Mouse (Mus musculus): Measurements from ENCODE around the gene Pcyt1a. TPM values are rescaled to one million over a fixed set of nuclear protein-coding genes. Genes with fewer than 3 reads are reported as not detected.
"Not testable (repeated sequence)": the region's sequence is repeated elsewhere in the genome, so short reads cannot be mapped to it uniquely, and the experiment has no call there.

The Pcyt1a gene
- polyA plus RNA-seq, 1 experiment, result 33.4 TPM

- 67% methylated on average over 7 of the region's 7 CpGs for WGBS
- Histone ChIP-seq H3K27me3 (ENCODE audit: control insufficient read depth, insufficient read depth, low read length) (no peaks in the 10 kb centered on the region), H3K27ac (ENCODE audit: insufficient read depth, low read length) (no peak overlapping the region), H3K4me3 (replicated peaks; ENCODE audit: insufficient read depth, low read depth, low read length) (no peak overlapping the region), H3K4me1 (ENCODE audit: control insufficient read depth, insufficient read depth, low read length) (no peaks in the 10 kb centered on the region)
- TF ChIP-seq CTCF (IDR thresholded peaks at IDR 0.05; ENCODE audit: borderline replicate concordance, insufficient read depth, low read depth, low read length), result no peak
- no peak for TF ChIP-seq POLR2A (IDR thresholded peaks at IDR 0.05; ENCODE audit: borderline replicate concordance, insufficient read depth, low read length)
- DNase-seq, result no peak
Observed at GRCm38 (mm10) chr16:32484431-32484871, 53.7 kb downstream of the Pcyt1a start.

GRCm38 (mm10) chr16:32485209-32485608, 54.5 kb downstream of the Pcyt1a start:
- no peaks in the 10 kb centered on the region for H3K27me3 ChIP-seq (ENCODE audit: control insufficient read depth, insufficient read depth, low read length)
- TF ChIP-seq CTCF (IDR thresholded peaks at IDR 0.05; ENCODE audit: borderline replicate concordance, insufficient read depth, low read depth, low read length) (no peak), POLR2A (IDR thresholded peaks at IDR 0.05; ENCODE audit: borderline replicate concordance, insufficient read depth, low read length) (no peak)
- H3K4me1 ChIP-seq (ENCODE audit: control insufficient read depth, insufficient read depth, low read length), result no peaks in the 10 kb centered on the region
- H3K4me3 ChIP-seq (replicated peaks; ENCODE audit: insufficient read depth, low read depth, low read length), result no peak overlapping the region
- DNase-seq, result no peak
- H3K27ac ChIP-seq (ENCODE audit: insufficient read depth, low read length), result no peak overlapping the region
- WGBS, result 67% methylated on average over 2 of the region's 2 CpGs

- TF ChIP-seq POLR2A (IDR thresholded peaks at IDR 0.05; ENCODE audit: borderline replicate concordance, insufficient read depth, low read length) (no peak), CTCF (IDR thresholded peaks at IDR 0.05; ENCODE audit: borderline replicate concordance, insufficient read depth, low read depth, low read length) (no peak)
- 76% methylated on average over 6 of the region's 6 CpGs for WGBS
- DNase-seq, result no peak
Observed at GRCm38 (mm10) chr16:32486046-32486445, 55.3 kb downstream of the Pcyt1a start.

DNA sequence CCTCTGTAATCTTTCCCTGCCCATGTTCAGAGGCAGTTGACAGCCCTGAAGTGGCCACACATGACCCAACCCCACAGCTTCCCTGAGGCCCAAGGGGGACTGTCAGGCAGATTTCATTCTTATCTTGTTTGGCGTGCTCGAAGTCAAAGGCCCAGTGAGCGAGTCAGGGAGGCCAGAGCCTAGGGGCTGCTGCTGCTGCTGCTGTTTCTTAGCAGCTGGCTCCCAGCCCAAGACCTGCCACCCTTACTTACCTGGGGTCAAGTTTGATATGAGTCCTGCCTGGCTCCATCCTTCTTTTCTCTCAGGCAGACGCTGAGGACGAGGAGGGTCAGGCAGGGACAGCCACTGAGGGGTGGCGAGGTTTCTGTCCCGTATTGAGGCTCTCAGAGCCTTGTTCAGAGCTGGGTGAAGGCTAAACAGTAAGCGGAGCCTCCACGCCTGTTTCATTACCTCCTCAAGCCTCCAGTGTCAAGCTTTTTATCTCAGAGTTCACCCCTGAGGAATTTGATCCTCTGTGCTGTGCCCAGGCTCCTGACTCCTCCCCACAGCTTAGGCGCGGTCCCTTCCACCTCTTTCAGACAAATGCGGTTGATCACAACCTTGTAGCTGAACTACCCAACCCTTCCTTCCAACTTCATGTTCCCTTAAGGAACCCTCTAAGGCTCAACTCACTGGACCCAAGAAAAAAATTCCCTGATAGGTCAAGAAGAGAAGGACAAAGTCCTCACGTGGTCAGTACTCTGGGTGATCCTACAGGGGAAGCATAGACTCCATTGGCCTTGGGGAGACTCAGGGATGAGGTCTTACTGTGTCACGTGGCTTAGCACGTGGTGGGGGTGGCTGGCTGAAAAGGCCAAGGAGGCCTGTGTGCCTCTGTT, 56.8 kb downstream of the Pcyt1a start, which contains the start of gene Slc51a:
Slc51a (minus strand) TSS at position 646 of the 878 bp plus-strand sequence.
- H3K4me3 ChIP-seq (replicated peaks; ENCODE audit: insufficient read depth, low read depth, low read length), result no peak within 1 kb of the TSS
- H3K27ac ChIP-seq (ENCODE audit: insufficient read depth, low read length), result no peak within 1 kb of the TSS
- no peak for DNase-seq
- H3K27me3 ChIP-seq (ENCODE audit: control insufficient read depth, insufficient read depth, low read length), result no peaks in the 10 kb centered on the region
- TF ChIP-seq POLR2A (IDR thresholded peaks at IDR 0.05; ENCODE audit: borderline replicate concordance, insufficient read depth, low read length), result no peak
- no peak for TF ChIP-seq CTCF (IDR thresholded peaks at IDR 0.05; ENCODE audit: borderline replicate concordance, insufficient read depth, low read depth, low read length)
- H3K4me1 ChIP-seq (ENCODE audit: control insufficient read depth, insufficient read depth, low read length), result no peaks in the 10 kb centered on the region
- 60% methylated on average over 15 of the region's 15 CpGs for WGBS

More at GRCm38 (mm10) chr16:32486046-32486445, 55.3 kb downstream of the Pcyt1a start:
- no peak overlapping the region for H3K27ac ChIP-seq (ENCODE audit: insufficient read depth, low read length)
- no peak overlapping the region for H3K4me3 ChIP-seq (replicated peaks; ENCODE audit: insufficient read depth, low read depth, low read length)
- H3K4me1 ChIP-seq (ENCODE audit: control insufficient read depth, insufficient read depth, low read length), result no peaks in the 10 kb centered on the region
- no peaks in the 10 kb centered on the region for H3K27me3 ChIP-seq (ENCODE audit: control insufficient read depth, insufficient read depth, low read length)

- Histone ChIP-seq H3K27ac (ENCODE audit: insufficient read depth, low read length) (no peak overlapping the region), H3K27me3 (ENCODE audit: control insufficient read depth, insufficient read depth, low read length) (no peaks in the 10 kb centered on the region), H3K4me3 (replicated peaks; ENCODE audit: insufficient read depth, low read depth, low read length) (no peak overlapping the region), H3K4me1 (ENCODE audit: control insufficient read depth, insufficient read depth, low read length) (no peaks in the 10 kb centered on the region)
- DNase-seq, result no peak
- WGBS, result 97% methylated on average over 3 of the region's 3 CpGs
- no peak for TF ChIP-seq CTCF (IDR thresholded peaks at IDR 0.05; ENCODE audit: borderline replicate concordance, insufficient read depth, low read depth, low read length)
- no peak for TF ChIP-seq POLR2A (IDR thresholded peaks at IDR 0.05; ENCODE audit: borderline replicate concordance, insufficient read depth, low read length)
Observed at GRCm38 (mm10) chr16:32488939-32489338, 58.2 kb downstream of the Pcyt1a start.

DNA sequence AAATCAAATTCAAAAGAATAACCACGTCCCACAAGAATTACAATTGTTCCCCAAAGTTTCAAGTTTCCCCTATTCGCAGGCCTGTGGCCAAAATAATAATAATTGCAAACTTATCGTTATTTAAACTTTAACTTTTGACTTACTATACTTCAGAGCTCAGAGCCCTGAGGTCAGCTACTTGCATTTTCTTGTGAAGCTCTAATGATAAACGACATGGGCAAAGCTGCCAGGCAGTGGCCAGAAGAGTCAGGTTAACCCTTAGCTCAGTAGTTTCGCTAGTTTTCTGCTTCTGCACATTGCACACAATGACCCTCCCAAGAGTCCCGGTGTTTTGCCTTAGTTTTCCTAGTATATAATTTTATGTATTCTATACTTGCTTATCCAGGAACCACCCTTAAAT, 63.6 kb downstream of the Pcyt1a start:
- not testable (repeated sequence) for H3K27ac ChIP-seq (ENCODE audit: insufficient read depth, low read length); H3K27me3 ChIP-seq (ENCODE audit: control insufficient read depth, insufficient read depth, low read length); DNase-seq; H3K4me1 ChIP-seq (ENCODE audit: control insufficient read depth, insufficient read depth, low read length); H3K4me3 ChIP-seq (replicated peaks; ENCODE audit: insufficient read depth, low read depth, low read length)
- 68% methylated on average over 6 of the region's 6 CpGs for WGBS

DNA sequence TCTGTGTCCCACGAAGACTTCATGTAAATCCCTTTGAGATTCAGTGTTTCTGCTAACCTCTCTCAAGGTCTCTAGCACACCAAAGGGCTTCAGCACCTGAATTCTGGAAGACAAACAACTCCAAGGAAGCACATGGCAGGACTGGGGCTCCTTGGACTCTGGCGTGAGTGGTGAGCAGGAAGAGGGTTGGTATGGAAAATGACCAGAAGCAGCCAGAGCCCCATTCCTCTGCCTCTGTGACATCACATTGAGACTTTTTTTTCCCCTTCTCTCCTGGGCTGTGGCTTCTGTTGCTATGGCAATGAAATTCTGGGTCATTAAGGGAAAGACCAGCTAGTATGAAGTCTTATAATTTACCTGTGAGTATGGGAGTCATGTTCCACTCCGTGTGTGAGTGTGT, 65.2 kb downstream of the Pcyt1a start, which contains the start of gene Zdhhc19:
Zdhhc19 (plus strand) TSS at position 301 of the 400 bp plus-strand sequence.
- no peak for DNase-seq
- no peaks in the 10 kb centered on the region for H3K27me3 ChIP-seq (ENCODE audit: control insufficient read depth, insufficient read depth, low read length)
- no peak within 1 kb of the TSS for H3K27ac ChIP-seq (ENCODE audit: insufficient read depth, low read length)
- no peak for TF ChIP-seq POLR2A (IDR thresholded peaks at IDR 0.05; ENCODE audit: borderline replicate concordance, insufficient read depth, low read length)
- TF ChIP-seq CTCF (IDR thresholded peaks at IDR 0.05; ENCODE audit: borderline replicate concordance, insufficient read depth, low read depth, low read length), result no peak
- H3K4me1 ChIP-seq (ENCODE audit: control insufficient read depth, insufficient read depth, low read length), result no peaks in the 10 kb centered on the region
- no peak within 1 kb of the TSS for H3K4me3 ChIP-seq (replicated peaks; ENCODE audit: insufficient read depth, low read depth, low read length)
- WGBS, result 77% methylated on average over 3 of the region's 3 CpGs

GRCm38 (mm10) chr16:32498996-32499395, 68.3 kb downstream of the Pcyt1a start:
- TF ChIP-seq CTCF (IDR thresholded peaks at IDR 0.05; ENCODE audit: borderline replicate concordance, insufficient read depth, low read depth, low read length), result no peak
- TF ChIP-seq POLR2A (IDR thresholded peaks at IDR 0.05; ENCODE audit: borderline replicate concordance, insufficient read depth, low read length), result no peak
- Histone ChIP-seq H3K27ac (ENCODE audit: insufficient read depth, low read length) (no peak overlapping the region), H3K4me1 (ENCODE audit: control insufficient read depth, insufficient read depth, low read length) (no peaks in the 10 kb centered on the region), H3K4me3 (replicated peaks; ENCODE audit: insufficient read depth, low read depth, low read length) (no peak overlapping the region), H3K27me3 (ENCODE audit: control insufficient read depth, insufficient read depth, low read length) (no peaks in the 10 kb centered on the region)
- WGBS, result 78% methylated on average over 13 of the region's 13 CpGs
- DNase-seq, result no peak
